Mouse (Mus musculus): ENCODE data around the gene Tnfsf9. TPM values are rescaled to one million over a fixed set of nuclear protein-coding genes. Genes with fewer than 3 reads are reported as not detected.
A peak's percentile ranks its signal among the peaks of the same experiment; 100 is the strongest.

The Tnfsf9 gene
- polyA plus RNA-seq, 1 experiment from 2014 or later = 5.3 TPM

DNA sequence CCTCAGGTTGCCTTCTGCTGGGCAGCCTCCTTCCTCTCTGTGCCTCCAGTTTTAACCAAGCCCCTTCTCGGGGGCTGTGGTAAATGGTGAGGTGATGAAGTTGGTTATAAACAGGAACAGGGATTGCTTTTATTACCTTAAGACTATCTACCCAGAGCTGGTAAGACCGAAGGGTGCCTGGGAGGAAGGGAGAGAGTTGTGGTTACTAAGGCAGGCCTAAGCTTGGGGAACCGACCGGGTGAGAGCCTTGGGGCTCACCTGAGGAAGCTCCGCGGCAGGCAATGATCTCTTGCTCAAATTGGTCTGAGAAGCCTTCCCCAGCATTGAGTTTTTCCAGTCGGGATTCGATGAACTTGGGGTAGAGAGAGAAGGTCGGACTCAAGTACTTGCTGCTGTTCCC lies 34.9 kb upstream of the Tnfsf9 start:
- no peaks in the 10 kb centered on the region for H3K9me3 ChIP-seq (replicated peaks)
- no peak overlapping the region for H3K4me3 ChIP-seq
- ATAC-seq (ENCODE audit: insufficient number of reproducible peaks, low FRiP score) = no peak
- no peaks in the 10 kb centered on the region for H3K4me1 ChIP-seq (replicated peaks)
- no peak overlapping the region for H3K4me2 ChIP-seq
- peaks cover 71% of the 10 kb centered on the region for H3K27me3 ChIP-seq (replicated peaks)
- no peak overlapping the region for H3K27ac ChIP-seq (ENCODE audit: poor library complexity, severe bottlenecking)
- 18% methylated on average over 9 of the region's 9 CpGs for WGBS
- H3K9ac ChIP-seq = no peak overlapping the region
- H3K36me3 ChIP-seq = no peaks in the 10 kb centered on the region

DNA sequence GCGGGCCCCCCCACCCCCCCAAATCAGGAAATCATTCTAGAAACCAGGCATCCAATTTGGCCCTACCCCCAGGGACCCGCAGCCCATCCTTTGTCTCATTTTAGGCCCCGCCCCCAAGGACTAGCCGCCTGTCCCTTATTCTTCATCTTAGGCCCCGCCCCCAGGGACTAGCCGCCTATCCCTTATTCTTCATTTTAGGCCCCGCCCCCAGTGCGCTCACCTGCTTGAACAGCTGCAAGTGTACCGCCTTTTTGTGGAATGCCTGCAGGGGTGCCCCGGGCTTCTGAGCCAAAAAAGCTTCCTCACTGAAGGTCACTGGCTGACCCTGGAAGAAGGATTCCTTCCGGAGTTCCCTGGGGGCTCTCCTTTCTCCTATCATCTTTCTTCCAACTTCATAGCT lies 34.4 kb upstream of the Tnfsf9 start:
- no peak overlapping the region for H3K27ac ChIP-seq (ENCODE audit: poor library complexity, severe bottlenecking)
- no peaks in the 10 kb centered on the region for H3K36me3 ChIP-seq
- H3K9ac ChIP-seq = no peak overlapping the region
- 0 out of 2 replicates have a peak, but pooled peaks have one; percentile 37 for ATAC-seq (ENCODE audit: insufficient number of reproducible peaks, low FRiP score)
- WGBS = 3% methylated on average over 11 of the region's 11 CpGs
- H3K4me1 ChIP-seq (replicated peaks) = no peaks in the 10 kb centered on the region
- H3K4me2 ChIP-seq = 0 out of 2 replicates have a peak overlapping the region, but pooled peaks have one; percentile 8
- H3K4me3 ChIP-seq = no peak overlapping the region
- H3K27me3 ChIP-seq (replicated peaks) = peaks cover 67% of the 10 kb centered on the region
- no peaks in the 10 kb centered on the region for H3K9me3 ChIP-seq (replicated peaks)

DNA sequence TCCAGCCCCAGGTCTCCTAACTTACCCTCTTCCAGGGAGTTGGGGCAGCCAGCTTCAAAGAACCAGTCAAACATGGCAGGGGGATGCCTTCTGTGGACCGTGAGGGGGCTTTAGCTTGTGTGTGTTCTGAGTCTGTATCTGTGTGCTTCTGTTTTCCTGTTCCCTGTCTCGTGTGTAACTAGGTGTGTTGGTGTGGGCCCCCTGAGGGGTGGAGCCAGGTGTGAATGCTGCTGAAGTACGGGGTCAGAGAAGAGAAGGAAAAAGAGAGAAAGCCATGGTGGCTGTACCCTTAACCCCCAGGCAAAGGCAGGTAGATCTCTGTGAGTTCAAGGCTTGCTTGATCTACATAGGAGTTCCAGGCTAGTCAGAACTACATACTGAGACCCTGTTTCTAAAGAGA lies 28.2 kb upstream of the Tnfsf9 start:
- Histone ChIP-seq H3K4me2 (no peak overlapping the region), H3K36me3 (no peaks in the 10 kb centered on the region), H3K27me3 (replicated peaks) (peaks cover 22% of the 10 kb centered on the region), H3K4me1 (replicated peaks) (peaks cover 6% of the 10 kb centered on the region; the same call in 1 of the 2 replicates), H3K9me3 (replicated peaks) (no peaks in the 10 kb centered on the region), H3K9ac (no peak overlapping the region), H3K27ac (ENCODE audit: poor library complexity, severe bottlenecking) (no peak overlapping the region), H3K4me3 (no peak overlapping the region)
- no peak for ATAC-seq (ENCODE audit: insufficient number of reproducible peaks, low FRiP score)
- 43% methylated on average over 3 of the region's 3 CpGs for WGBS

DNA sequence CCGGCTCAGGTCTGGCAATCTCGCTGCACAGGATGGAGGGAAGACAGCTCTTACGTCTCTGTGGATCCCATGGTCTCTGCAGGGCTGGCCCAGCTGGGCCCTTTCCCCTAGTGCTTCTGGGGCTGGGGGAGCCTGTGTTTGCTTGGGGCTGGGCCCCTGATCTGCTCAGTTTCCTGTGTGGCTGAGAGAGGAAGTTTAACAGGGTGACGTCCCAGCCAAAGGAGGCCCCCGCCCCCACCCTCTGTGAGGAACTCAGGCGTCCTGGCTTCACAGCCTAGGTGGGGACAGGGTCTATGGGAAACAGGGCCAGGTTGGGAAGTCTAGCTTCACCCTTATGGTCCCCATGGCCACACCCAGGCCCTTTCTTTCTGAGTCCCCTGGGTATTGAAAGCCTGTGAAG lies 26.8 kb upstream of the Tnfsf9 start, which contains the start of gene Dennd1c:
Dennd1c (minus strand) TSS at position 179 of the 400 bp plus-strand sequence.
- WGBS = 28% methylated on average over 6 of the region's 6 CpGs
- ATAC-seq (ENCODE audit: insufficient number of reproducible peaks, low FRiP score) = peak; percentile 56
- H3K4me2 ChIP-seq = peak within 1 kb of the TSS; percentile 13; the same call in 1 of the 2 replicates

DNA sequence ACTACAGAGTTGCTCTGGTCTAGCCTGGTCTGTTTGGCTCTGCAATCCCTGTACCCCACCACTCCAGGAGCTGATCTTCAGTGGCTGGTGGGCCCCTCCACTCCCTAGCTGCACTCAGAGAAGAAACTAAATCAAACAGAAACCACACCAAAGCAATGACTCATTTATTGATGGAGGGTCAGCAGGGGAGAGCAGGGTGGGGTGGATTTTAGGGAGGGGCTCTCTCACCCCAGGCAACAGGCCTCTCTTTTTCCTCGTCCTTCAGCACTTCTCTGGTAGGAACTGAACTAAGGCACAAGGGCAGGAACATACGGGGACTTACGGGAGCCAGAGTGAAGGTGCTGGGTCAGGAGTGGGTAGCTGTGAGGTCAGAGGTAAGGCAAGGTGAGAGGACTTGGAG lies 25.2 kb upstream of the Tnfsf9 start:
- Histone ChIP-seq H3K4me3 (no peak overlapping the region), H3K36me3 (no peaks in the 10 kb centered on the region), H3K4me1 (replicated peaks) (peaks cover 6% of the 10 kb centered on the region; the same call in 1 of the 2 replicates), H3K4me2 (no peak overlapping the region), H3K9me3 (replicated peaks) (no peaks in the 10 kb centered on the region), H3K27ac (ENCODE audit: poor library complexity, severe bottlenecking) (no peak overlapping the region), H3K9ac (no peak overlapping the region), H3K27me3 (replicated peaks) (0 out of 2 replicates have a peak, but pooled peaks cover 5% of the 10 kb centered on the region)
- 61% methylated on average over 3 of the region's 3 CpGs for WGBS
- no peak for ATAC-seq (ENCODE audit: insufficient number of reproducible peaks, low FRiP score)

More for the DNA sequence above, 26.8 kb upstream of the Tnfsf9 start, which contains the start of gene Dennd1c:
- H3K9me3 ChIP-seq (replicated peaks) = no peaks in the 10 kb centered on the region
- H3K27ac ChIP-seq (ENCODE audit: poor library complexity, severe bottlenecking) = no peak within 1 kb of the TSS
- H3K4me1 ChIP-seq (replicated peaks) = peaks cover 6% of the 10 kb centered on the region; the same call in 1 of the 2 replicates
- H3K9ac ChIP-seq = no peak within 1 kb of the TSS
- no peaks in the 10 kb centered on the region for H3K36me3 ChIP-seq
- no peak within 1 kb of the TSS for H3K4me3 ChIP-seq
- peaks cover 15% of the 10 kb centered on the region; the same call in 1 of the 2 replicates for H3K27me3 ChIP-seq (replicated peaks)

DNA sequence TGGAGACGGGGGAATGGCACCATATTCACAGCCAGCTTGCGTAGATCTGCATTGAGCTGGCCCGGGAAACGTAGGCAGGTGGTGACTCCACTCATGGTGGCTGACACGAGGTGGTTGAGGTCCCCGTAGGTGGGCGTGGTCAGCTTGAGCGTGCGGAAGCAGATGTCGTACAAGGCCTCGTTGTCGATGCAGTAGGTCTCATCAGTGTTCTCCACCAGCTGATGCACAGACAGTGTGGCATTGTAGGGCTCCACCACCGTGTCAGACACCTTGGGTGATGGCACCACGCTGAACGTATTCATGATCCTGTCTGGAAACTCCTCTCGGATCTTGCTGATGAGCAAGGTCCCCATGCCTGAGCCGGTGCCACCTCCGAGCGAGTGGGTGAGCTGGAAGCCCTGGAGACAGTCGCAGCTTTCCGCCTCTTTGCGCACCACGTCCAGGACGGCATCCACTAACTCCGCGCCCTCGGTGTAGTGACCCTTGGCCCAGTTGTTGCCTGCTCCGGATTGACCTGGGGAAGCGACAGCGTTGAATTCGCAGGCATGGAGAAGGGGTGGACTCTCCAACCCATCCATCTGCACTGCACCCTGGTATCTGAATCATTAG lies 23.8 kb upstream of the Tnfsf9 start:
- 91% methylated on average over 31 of the region's 31 CpGs for whole genome bisulfite sequencing
- Histone ChIP-seq H3K27me3 (replicated peaks) (peaks cover 9% of the 10 kb centered on the region), H3K4me2 (no peak overlapping the region), H3K4me1 (replicated peaks) (peaks cover 6% of the 10 kb centered on the region; the same call in 1 of the 2 replicates), H3K4me3 (no peak overlapping the region), H3K27ac (ENCODE audit: poor library complexity, severe bottlenecking) (no peak overlapping the region), H3K9me3 (replicated peaks) (no peaks in the 10 kb centered on the region), H3K9ac (no peak overlapping the region), H3K36me3 (no peaks in the 10 kb centered on the region)
- no peak for ATAC-seq (ENCODE audit: insufficient number of reproducible peaks, low FRiP score)

DNA sequence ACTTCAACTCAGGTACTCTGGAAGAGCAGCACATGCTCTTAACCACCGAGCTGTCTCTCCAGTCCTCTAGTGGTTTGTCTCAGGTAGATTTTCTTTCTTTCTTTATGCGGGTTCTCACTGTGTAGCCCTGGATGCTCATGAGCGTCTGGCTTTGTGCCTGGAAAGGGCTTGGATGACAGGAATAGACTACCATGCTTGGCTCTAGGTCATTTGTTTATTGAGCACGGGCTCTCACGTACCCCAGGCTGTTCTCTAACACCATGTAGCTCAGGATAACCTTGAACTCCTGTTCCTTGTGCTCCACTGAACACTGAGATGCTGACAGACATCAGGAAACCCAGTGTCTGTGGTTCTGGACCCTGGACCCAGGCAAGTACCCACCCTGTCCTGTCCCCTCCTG lies 22.6 kb upstream of the Tnfsf9 start:
- peaks cover 15% of the 10 kb centered on the region for H3K4me1 ChIP-seq (replicated peaks)
- H3K4me2 ChIP-seq = no peak overlapping the region
- 84% methylated on average over 5 of the region's 5 CpGs for WGBS
- peaks cover 14% of the 10 kb centered on the region for H3K27me3 ChIP-seq (replicated peaks)
- H3K36me3 ChIP-seq = no peaks in the 10 kb centered on the region
- no peak overlapping the region for H3K4me3 ChIP-seq
- H3K9ac ChIP-seq = no peak overlapping the region
- H3K27ac ChIP-seq (ENCODE audit: poor library complexity, severe bottlenecking) = no peak overlapping the region
- no peak for ATAC-seq (ENCODE audit: insufficient number of reproducible peaks, low FRiP score)
- no peaks in the 10 kb centered on the region for H3K9me3 ChIP-seq (replicated peaks)

DNA sequence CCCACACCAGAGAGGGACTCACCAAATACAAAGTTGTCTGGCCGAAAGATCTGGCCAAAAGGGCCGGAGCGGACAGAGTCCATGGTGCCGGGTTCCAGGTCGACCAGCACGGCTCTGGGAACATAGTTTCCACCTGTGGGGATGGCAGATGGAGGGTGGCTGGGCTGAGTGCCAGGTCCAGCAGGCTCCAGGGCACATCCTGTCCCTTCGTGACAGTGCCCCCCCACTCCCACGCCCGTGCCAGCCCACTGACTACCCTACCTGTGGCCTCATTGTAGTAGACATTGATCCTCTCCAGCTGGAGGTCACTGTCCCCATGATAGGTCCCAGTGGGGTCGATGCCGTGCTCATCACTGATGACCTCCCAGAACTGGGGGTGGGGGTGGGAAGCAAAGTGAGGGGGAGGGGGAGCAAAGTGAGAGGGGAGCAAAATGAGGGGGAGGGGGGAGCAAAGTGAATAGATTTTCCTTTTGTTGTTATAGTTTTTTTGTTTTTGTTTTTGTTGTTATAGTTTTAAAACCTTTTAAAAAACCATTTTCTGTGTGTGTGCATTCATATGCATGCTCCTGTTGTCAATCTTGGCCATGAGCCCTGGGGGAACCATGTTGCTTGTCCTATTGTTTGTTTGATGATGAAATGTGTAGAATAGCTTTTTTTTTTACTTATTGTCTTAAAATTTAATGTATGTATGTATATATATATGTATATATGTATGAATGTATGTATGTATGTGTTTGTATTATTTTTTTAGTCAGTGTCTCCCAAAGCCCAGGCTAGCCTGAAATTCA lies 19.0 kb upstream of the Tnfsf9 start:
- no peak overlapping the region for H3K9ac ChIP-seq
- peaks cover 42% of the 10 kb centered on the region for H3K27me3 ChIP-seq (replicated peaks)
- H3K9me3 ChIP-seq (replicated peaks) = no peaks in the 10 kb centered on the region
- WGBS = 81% methylated on average over 11 of the region's 11 CpGs
- peaks cover 8% of the 10 kb centered on the region for H3K4me1 ChIP-seq (replicated peaks)
- no peak for ATAC-seq (ENCODE audit: insufficient number of reproducible peaks, low FRiP score)
- no peak overlapping the region for H3K4me3 ChIP-seq
- no peaks in the 10 kb centered on the region for H3K36me3 ChIP-seq
- no peak overlapping the region for H3K27ac ChIP-seq (ENCODE audit: poor library complexity, severe bottlenecking)
- H3K4me2 ChIP-seq = no peak overlapping the region

DNA sequence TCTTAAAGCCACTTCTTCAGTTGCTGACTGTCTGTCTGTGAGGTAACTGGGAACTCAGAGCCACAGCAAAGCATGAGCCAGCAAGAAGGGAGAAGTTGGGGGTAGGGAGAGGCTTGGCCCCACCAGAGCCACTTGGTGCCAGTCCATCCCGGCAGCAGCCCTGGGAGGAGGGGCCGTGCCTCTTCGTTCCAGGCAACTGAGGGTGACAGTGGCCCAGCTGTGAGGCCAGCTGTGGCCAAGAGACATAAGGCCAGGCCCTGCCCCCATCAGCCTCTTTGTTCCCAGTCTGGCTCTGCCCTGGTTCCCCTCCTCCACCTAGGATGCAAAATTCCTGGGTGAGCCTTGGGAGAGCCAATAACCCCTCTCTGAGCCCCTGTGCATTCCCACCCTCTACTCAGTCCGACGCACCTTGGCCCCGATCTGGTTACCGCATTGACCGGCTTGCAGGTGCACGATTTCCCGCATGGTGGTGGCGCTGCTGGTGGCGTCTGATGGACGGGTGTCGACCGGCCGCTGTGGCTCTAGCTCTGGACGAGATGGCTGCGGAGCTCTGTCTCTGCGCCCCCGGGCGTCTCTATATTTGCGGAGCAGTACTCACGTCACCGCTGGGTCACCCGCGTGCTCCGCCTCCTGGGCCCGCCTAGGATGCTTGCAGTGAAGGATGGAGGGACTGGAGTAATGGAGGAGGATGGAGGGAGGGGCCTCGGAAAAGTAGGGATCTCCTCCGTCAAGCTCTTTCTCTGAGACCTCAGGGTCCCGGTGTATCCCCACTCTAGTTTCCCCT lies 17.9 kb upstream of the Tnfsf9 start, which contains the start of gene Tubb4a:
Tubb4a (minus strand) TSS at position 734 of the 784 bp plus-strand sequence.
- under 1% methylated on average over 31 of the region's 31 CpGs for WGBS
- H3K36me3 ChIP-seq = no peaks in the 10 kb centered on the region
- H3K27ac ChIP-seq (ENCODE audit: poor library complexity, severe bottlenecking) = no peak within 1 kb of the TSS
- H3K9me3 ChIP-seq (replicated peaks) = no peaks in the 10 kb centered on the region
- H3K27me3 ChIP-seq (replicated peaks) = peaks cover 42% of the 10 kb centered on the region
- H3K4me1 ChIP-seq (replicated peaks) = peaks cover 8% of the 10 kb centered on the region
- ATAC-seq (ENCODE audit: insufficient number of reproducible peaks, low FRiP score) = peak; percentile 56; the same call in 1 of the 2 replicates
- H3K9ac ChIP-seq = peak within 1 kb of the TSS; percentile 57; the same call in 1 of the 2 replicates
- peak within 1 kb of the TSS; percentile 47 for H3K4me3 ChIP-seq
- H3K4me2 ChIP-seq = peak within 1 kb of the TSS; percentile 77

DNA sequence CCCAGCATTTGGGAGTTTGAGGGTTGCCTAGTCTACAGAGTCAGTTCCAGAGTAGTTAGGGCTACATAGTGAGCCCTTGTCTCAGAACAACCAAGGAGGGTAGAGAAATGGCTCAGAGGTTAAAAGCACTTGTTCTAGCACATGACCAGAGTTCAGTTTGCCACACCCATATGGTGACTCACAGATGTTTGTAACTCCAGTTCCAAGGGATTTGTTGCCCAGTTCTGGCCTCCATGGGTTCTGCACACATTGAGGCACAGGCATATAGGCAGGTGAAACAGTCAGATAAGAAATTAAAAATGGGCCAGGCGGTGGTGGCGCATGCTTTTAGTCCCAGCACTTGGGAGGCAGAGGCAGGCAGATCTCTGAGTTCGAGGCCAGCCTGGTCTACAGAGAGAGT lies 10.9 kb upstream of the Tnfsf9 start:
- Histone ChIP-seq H3K4me1 (replicated peaks) (peaks cover 5% of the 10 kb centered on the region), H3K36me3 (no peaks in the 10 kb centered on the region), H3K4me2 (no peak overlapping the region), H3K9ac (no peak overlapping the region), H3K4me3 (no peak overlapping the region), H3K27ac (ENCODE audit: poor library complexity, severe bottlenecking) (no peak overlapping the region), H3K27me3 (replicated peaks) (peaks cover 17% of the 10 kb centered on the region), H3K9me3 (replicated peaks) (no peaks in the 10 kb centered on the region)
- 95% methylated on average over 3 of the region's 3 CpGs for WGBS
- no peak for ATAC-seq (ENCODE audit: insufficient number of reproducible peaks, low FRiP score)
